Mouse (Mus musculus) heart, postnatal 0 days (tissue): ENCODE results near the gene Gm20422. TPM values are rescaled to one million over a fixed set of nuclear protein-coding genes. Genes with fewer than 3 reads are reported as not detected.
A peak's percentile ranks its signal among the peaks of the same experiment; 100 is the strongest.

Experiments
- ATAC-seq: fragments of 200-750 bp; cut with Nextera tagmentation; 2 replicates; pipeline ENCODE4 v1.8.0; 2017; ENCODE audit warnings: low read depth, moderate number of reproducible peaks, moderate library complexity; ENCODE audit not compliant: insufficient read depth
- DNase-seq: peaks from one replicate; pipeline ENCODE4 v3.0.0-alpha.2; 2016; ENCODE audit warnings: low spot score
- H3K27ac ChIP-seq: fragments of 300-500 bp; sonication (generic); 2 replicates; pipeline ENCODE4 v1.5.1; 2014; ENCODE audit warnings: low read depth, mild to moderate bottlenecking
- H3K27me3 ChIP-seq: fragments of 300-500 bp; sonication (generic); 2 replicates; pipeline ENCODE4 v1.6.1; 2014; ENCODE audit warnings: low read length, mixed read lengths; ENCODE audit not compliant: control insufficient read depth, insufficient read depth
- H3K36me3 ChIP-seq: fragments of 300-500 bp; sonication (generic); replicated peaks from 2 replicates; pipeline ENCODE4 v1.6.1; 2014; ENCODE audit warnings: low read length, mixed read lengths; ENCODE audit not compliant: control insufficient read depth, insufficient read depth
- H3K4me1 ChIP-seq: fragments of 300-500 bp; sonication (generic); 2 replicates; pipeline ENCODE4 v1.6.1; 2014; ENCODE audit warnings: antibody characterized with exemption; ENCODE audit not compliant: control insufficient read depth, insufficient read depth
- H3K4me2 ChIP-seq: fragments of 300-500 bp; sonication (generic); 2 replicates; pipeline ENCODE4 v1.6.1; 2014; ENCODE audit warnings: low read depth, mild to moderate bottlenecking, low read length, moderate library complexity
- H3K4me3 ChIP-seq: fragments of 300-500 bp; sonication (generic); 2 replicates; pipeline ENCODE4 v1.5.1; 2014; ENCODE audit warnings: low read depth, low read length
- H3K9ac ChIP-seq: fragments of 300-500 bp; sonication (generic); replicated peaks from 2 replicates; pipeline ENCODE4 v1.6.1; 2014; ENCODE audit warnings: low read depth, low read length, mixed read lengths
- H3K9me3 ChIP-seq: fragments of 300-500 bp; sonication (generic); replicated peaks from 2 replicates; pipeline ENCODE4 v1.6.1; 2016; ENCODE audit warnings: low read length; ENCODE audit not compliant: control insufficient read depth
- CTCF ChIP-seq: IDR thresholded peaks from 2 replicates; pipeline ENCODE4 v1.5.1; 2016; ENCODE audit warnings: antibody characterized with exemption, control low read depth, low read depth
- EP300 ChIP-seq: IDR thresholded peaks from 2 replicates; pipeline ENCODE4 v1.6.1; 2016; ENCODE audit warnings: antibody characterized with exemption, low read depth
- WGBS: fragments of 180-500 bp; shearing (Covaris S2); extraction: QIAGEN DNeasy Blood & Tissue Kit; methylation state at CpG from one replicate; pipeline ENCODE4 v1.1.7; 2014; 5-methylcytosine and 5-hydroxymethylcytosine counted together
- polyA plus RNA-seq: library from polyadenylated mRNA; unstranded; fragments of >200 nt; fragmentation: Nextera tagmentation; extraction: Ambion mirVana; gene quantifications from 2 replicates; pipeline ENCODE4 v1.2.1, GENCODE M21; 2015
- total RNA-seq: library from RNA; depleted of rRNA; stranded (reverse); fragments of >200 nt; gene quantifications from 2 replicates; pipeline ENCODE4 v1.2.3, GENCODE M21; 2014; ENCODE audit warnings: low replicate concordance

The Gm20422 gene
- total and polyA plus RNA-seq, 2 experiments from 2014 or later: 2.5 TPM; not detected in 1

- Histone ChIP-seq H3K36me3 (peaks cover 35% of the 10 kb centered on the region), H3K4me3 (no peak overlapping the region), H3K9ac (no peak overlapping the region), H3K4me1 (no peaks in the 10 kb centered on the region), H3K4me2 (no peak overlapping the region), H3K9me3 (no peaks in the 10 kb centered on the region), H3K27me3 (no peaks in the 10 kb centered on the region), H3K27ac (no peak overlapping the region)
- TF ChIP-seq CTCF (no peak), EP300 (no peak)
- ATAC-seq: no peak
- DNase-seq: no peak
- WGBS: 91% methylated on average over 5 of the region's 5 CpGs
Observed at GRCm38 (mm10) chr8:69758316-69758715, 16.4 kb downstream of the Gm20422 start.

- no peak for DNase-seq
- H3K27me3 ChIP-seq: no peaks in the 10 kb centered on the region
- no peaks in the 10 kb centered on the region for H3K9me3 ChIP-seq
- no peak overlapping the region for H3K9ac ChIP-seq
- no peak overlapping the region for H3K4me3 ChIP-seq
- no peak overlapping the region for H3K27ac ChIP-seq
- peaks cover 4% of the 10 kb centered on the region; the same call in 1 of the 2 replicates for H3K4me1 ChIP-seq
- no peak overlapping the region for H3K4me2 ChIP-seq
- 0 out of 2 replicates have a peak, but pooled peaks cover 12% of the 10 kb centered on the region for H3K36me3 ChIP-seq
- TF ChIP-seq EP300 (no peak), CTCF (no peak)
- 74% methylated on average over 2 of the region's 2 CpGs for WGBS
- no peak for ATAC-seq
Observed at GRCm38 (mm10) chr8:69752437-69752836, 22.2 kb downstream of the Gm20422 start.

- H3K27me3 ChIP-seq: no peaks in the 10 kb centered on the region
- peak within 1 kb of the TSS; percentile 57 for H3K4me2 ChIP-seq
- H3K4me1 ChIP-seq: peaks cover 4% of the 10 kb centered on the region; the same call in 1 of the 2 replicates
- peak within 1 kb of the TSS; percentile 97 for H3K27ac ChIP-seq
- DNase-seq: peak; percentile 93
- ATAC-seq: peak; percentile 98
- H3K9me3 ChIP-seq: no peaks in the 10 kb centered on the region
- H3K4me3 ChIP-seq: peak within 1 kb of the TSS; percentile 65
- no peaks in the 10 kb centered on the region for H3K36me3 ChIP-seq
- WGBS: 3% methylated on average over 47 of the region's 48 CpGs
- TF ChIP-seq CTCF (no peak), EP300 (no peak)
- peak within 1 kb of the TSS; percentile 76 for H3K9ac ChIP-seq
Observed at GRCm38 (mm10) chr8:69749544-69750454, 24.9 kb downstream of the Gm20422 start, which contains the start of gene Zfp963. Gene Zfp963, minus strand, starts transcription at chr8:69749970.

GRCm38 (mm10) chr8:69741231-69741630 is 33.5 kb downstream of the Gm20422 start:
- no peak for ATAC-seq
- TF ChIP-seq EP300 (no peak), CTCF (no peak)
- no peak overlapping the region for H3K4me2 ChIP-seq
- H3K27me3 ChIP-seq: no peaks in the 10 kb centered on the region
- H3K4me3 ChIP-seq: no peak overlapping the region
- H3K9ac ChIP-seq: no peak overlapping the region
- H3K4me1 ChIP-seq: no peaks in the 10 kb centered on the region
- H3K36me3 ChIP-seq: peaks cover 16% of the 10 kb centered on the region; the same call in 1 of the 2 replicates
- no peak overlapping the region for H3K27ac ChIP-seq
- H3K9me3 ChIP-seq: no peaks in the 10 kb centered on the region
- no peak for DNase-seq
- WGBS: 69% methylated on average over 2 of the region's 2 CpGs

GRCm38 (mm10) chr8:69740763-69741162 is 33.9 kb downstream of the Gm20422 start:
- TF ChIP-seq EP300: no peak
- no peak for TF ChIP-seq CTCF
- no peaks in the 10 kb centered on the region for H3K4me1 ChIP-seq
- WGBS: 83% methylated on average over 6 of the region's 6 CpGs

More at GRCm38 (mm10) chr8:69740763-69741162, 33.9 kb downstream of the Gm20422 start:
- Histone ChIP-seq H3K9me3 (no peaks in the 10 kb centered on the region), H3K27ac (no peak overlapping the region), H3K36me3 (peaks cover 16% of the 10 kb centered on the region; the same call in 1 of the 2 replicates), H3K27me3 (no peaks in the 10 kb centered on the region), H3K4me3 (no peak overlapping the region), H3K4me2 (no peak overlapping the region), H3K9ac (no peak overlapping the region)
- no peak for ATAC-seq
- DNase-seq: no peak
